Mouse (Mus musculus) E14TG2a.4 (cell line): ENCODE measurements around the gene Padi6.
A peak's percentile ranks its signal among the peaks of the same experiment; 100 is the strongest.

Source experiments
- CTCF ChIP-seq: conservative IDR thresholded peaks from 2 replicates; pipeline ENCODE4 v1.5.1; 2014; ENCODE audit warnings: low read length
- NANOG ChIP-seq: IDR thresholded peaks from 2 replicates; pipeline ENCODE4 v1.6.1; 2014; ENCODE audit warnings: borderline replicate concordance, low read length, mixed read lengths
- POU5F1 ChIP-seq: IDR thresholded peaks from 2 replicates; pipeline ENCODE4 v1.6.1; 2014; ENCODE audit warnings: low read length, borderline replicate concordance

GRCm38 (mm10) chr4:140713480-140714365 lies 28.7 kb downstream of the Padi6 start:
- TF ChIP-seq CTCF: peak; percentile 87
- TF ChIP-seq NANOG: no peak
- no peak for TF ChIP-seq POU5F1
